Mouse (Mus musculus): ENCODE measurements around the gene Rcsd1. TPM values are rescaled to one million over a fixed set of nuclear protein-coding genes. Genes with fewer than 3 reads are reported as not detected.

Rcsd1 gene
- polyA plus RNA-seq, 1 experiment from 2014 or later: 13.9 TPM

DNA sequence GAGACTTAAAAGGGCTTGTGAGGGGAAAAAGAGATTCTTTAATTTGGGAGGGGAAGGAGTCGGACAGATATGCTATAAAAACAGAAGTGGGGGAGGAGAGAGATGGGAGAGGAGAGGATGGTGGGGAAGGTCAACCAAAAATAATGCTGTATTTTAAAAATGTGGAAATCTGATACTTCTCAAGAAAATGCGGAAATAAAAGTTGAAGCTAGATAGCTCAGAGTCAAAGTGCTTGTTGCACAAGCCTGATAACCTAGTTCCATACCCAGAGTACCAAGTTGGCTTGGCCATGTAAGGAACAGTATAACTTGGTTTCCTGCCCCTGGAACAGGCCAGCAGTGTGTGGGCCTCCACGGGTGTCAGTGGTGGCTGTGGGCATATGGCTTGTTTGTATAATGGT lies 94.8 kb downstream of the Rcsd1 start:
- H3K9ac ChIP-seq: no peak overlapping the region
- no peak overlapping the region for H3K4me2 ChIP-seq
- H3K4me3 ChIP-seq: no peak overlapping the region
- H3K9me3 ChIP-seq: peaks cover 11% of the 10 kb centered on the region
- H3K36me3 ChIP-seq: peaks cover 24% of the 10 kb centered on the region
- whole genome bisulfite sequencing: 93% methylated on average over 3 of the region's 3 CpGs
- H3K27me3 ChIP-seq: no peaks in the 10 kb centered on the region
- peaks cover 31% of the 10 kb centered on the region for H3K4me1 ChIP-seq
- ATAC-seq (ENCODE audit: insufficient number of reproducible peaks, insufficient read depth, low FRiP score, low TSS enrichment, low read depth): no peak
- H3K27ac ChIP-seq: no peak overlapping the region

DNA sequence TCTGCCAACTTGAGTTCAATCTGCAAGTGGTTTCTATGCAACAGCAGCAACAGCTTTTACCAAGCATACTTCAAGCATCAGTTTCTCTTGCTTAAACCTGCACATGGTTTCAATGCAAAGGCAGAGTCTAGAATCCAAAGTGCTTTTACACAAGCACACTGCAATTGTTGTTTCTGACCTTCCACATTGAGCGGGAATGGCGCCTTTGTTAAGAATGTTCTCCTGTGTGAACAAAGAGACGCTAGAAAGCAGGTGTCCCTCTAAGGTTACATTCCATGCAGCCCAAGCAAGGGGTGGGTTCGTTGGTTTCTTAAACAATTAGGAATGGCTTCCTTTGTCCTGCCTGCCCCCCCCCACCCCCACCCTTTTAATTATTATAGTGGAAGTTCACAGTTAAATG lies 95.6 kb downstream of the Rcsd1 start:
- no peak for ATAC-seq (ENCODE audit: insufficient number of reproducible peaks, insufficient read depth, low FRiP score, low TSS enrichment, low read depth)
- Histone ChIP-seq H3K27ac (no peak overlapping the region), H3K4me3 (no peak overlapping the region), H3K36me3 (peaks cover 24% of the 10 kb centered on the region), H3K4me2 (no peak overlapping the region), H3K4me1 (peaks cover 36% of the 10 kb centered on the region), H3K9me3 (peaks cover 11% of the 10 kb centered on the region), H3K27me3 (no peaks in the 10 kb centered on the region), H3K9ac (no peak overlapping the region)
- 77% methylated on average over 4 of the region's 4 CpGs for WGBS

DNA sequence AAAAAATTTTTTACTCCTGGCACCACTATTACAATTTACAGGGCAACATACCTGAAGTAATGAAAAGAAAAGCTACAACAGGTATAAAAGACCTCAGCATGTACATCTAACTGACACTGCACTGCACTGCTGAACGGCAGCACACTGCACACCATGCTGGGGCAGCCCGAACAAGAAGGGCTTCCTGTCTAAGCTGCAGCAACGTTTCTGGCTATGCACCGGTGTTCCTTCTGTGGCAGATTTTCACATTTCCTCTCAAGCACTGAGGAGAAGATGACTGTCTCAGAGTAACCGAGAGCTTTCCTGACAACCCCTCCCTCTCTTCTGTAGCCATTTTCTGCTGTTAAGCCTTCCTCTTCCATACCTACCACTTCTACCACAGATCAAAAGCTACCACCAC lies 96.8 kb downstream of the Rcsd1 start:
- Histone ChIP-seq H3K4me3 (no peak overlapping the region), H3K4me1 (peaks cover 31% of the 10 kb centered on the region), H3K27me3 (no peaks in the 10 kb centered on the region), H3K9me3 (peaks cover 11% of the 10 kb centered on the region), H3K4me2 (no peak overlapping the region), H3K27ac (no peak overlapping the region), H3K36me3 (peaks cover 32% of the 10 kb centered on the region), H3K9ac (no peak overlapping the region)
- no peak for ATAC-seq (ENCODE audit: insufficient number of reproducible peaks, insufficient read depth, low FRiP score, low TSS enrichment, low read depth)
- 51% methylated on average over 5 of the region's 5 CpGs for WGBS

DNA sequence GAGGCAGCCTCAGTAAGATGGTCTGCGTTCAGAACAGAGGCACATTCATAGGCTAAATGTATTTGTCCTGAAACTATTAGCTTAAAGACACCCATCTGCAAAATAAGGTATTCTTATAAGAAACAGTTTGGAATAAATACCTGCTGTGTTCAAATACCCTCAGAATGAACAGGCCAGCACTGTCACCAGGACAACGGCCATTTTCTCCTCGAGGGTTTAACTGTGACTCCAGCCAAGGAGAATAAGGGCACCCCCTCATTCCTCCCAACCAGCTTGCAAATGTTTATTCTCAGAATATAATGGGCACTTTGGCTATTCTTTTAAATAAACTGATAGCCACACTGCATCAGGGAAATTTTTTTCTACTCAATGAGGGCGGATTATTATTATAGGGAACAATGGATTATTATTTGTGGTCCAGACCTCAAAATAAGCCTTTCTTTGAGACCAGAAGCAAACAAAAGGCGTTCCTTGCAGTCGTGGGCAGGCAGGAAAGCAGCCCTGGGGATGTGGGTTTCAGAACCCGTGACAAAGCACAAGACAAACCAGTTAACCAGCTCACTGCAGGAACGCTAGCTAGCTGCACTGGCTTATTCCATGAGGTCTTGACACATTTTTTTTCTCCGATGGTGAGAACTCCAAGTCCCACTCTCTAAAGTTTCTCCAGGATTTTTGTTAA lies 99.1 kb downstream of the Rcsd1 start:
- Histone ChIP-seq H3K27me3 (no peaks in the 10 kb centered on the region), H3K4me1 (peaks cover 19% of the 10 kb centered on the region), H3K4me2 (no peak overlapping the region), H3K27ac (peak overlapping the region; percentile 41), H3K9ac (no peak overlapping the region), H3K9me3 (peaks cover 6% of the 10 kb centered on the region), H3K4me3 (no peak overlapping the region), H3K36me3 (peaks cover 40% of the 10 kb centered on the region)
- no peak for ATAC-seq (ENCODE audit: insufficient number of reproducible peaks, insufficient read depth, low FRiP score, low TSS enrichment, low read depth)
- WGBS: 29% methylated on average over 9 of the region's 9 CpGs

DNA sequence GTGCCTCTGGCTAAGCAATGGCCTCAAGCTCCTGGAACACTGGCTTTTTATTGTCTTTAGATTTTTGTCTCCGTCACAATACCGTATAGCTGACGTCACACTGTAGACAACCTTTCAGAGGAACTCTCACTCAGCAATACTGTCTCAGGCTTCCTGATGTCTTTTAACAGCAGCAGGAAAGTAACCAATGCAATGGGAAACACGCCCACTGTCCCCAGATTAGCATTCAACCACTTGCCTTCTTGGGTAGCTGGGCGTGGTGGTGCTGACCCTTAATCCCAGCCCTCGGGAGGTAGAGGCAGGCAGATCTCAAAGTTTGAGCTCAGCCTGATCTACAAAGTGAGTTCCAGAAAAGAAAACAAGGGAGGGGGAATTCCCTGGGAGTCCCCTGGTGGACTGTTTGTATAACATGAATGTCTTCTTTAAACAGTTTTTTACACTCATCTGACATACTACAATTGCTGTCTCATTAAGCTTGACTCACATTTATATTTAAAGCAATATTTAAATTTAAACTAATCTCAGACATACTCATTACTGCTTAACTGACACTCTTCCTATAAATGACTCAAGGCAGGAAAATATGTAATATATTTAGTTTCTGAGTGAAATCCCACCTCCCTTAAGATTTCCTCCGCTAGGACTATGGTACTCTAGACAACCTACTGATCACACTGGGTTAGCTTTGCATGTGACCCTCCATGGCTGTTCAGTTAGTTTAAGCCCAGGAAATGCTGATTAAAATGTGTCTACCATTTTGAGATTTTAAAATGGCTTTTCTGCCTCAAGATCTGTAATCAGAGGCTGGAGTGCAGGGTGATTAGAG lies 99.8 kb downstream of the Rcsd1 start:
- Histone ChIP-seq H3K4me3 (no peak overlapping the region), H3K9me3 (no peaks in the 10 kb centered on the region), H3K27ac (peak overlapping the region; percentile 41; the same call in 1 of the 2 replicates), H3K9ac (no peak overlapping the region), H3K4me1 (peaks cover 19% of the 10 kb centered on the region), H3K27me3 (no peaks in the 10 kb centered on the region), H3K36me3 (peaks cover 40% of the 10 kb centered on the region), H3K4me2 (no peak overlapping the region)
- ATAC-seq (ENCODE audit: insufficient number of reproducible peaks, insufficient read depth, low FRiP score, low TSS enrichment, low read depth): no peak
- 44% methylated on average over 7 of the region's 7 CpGs for WGBS

DNA sequence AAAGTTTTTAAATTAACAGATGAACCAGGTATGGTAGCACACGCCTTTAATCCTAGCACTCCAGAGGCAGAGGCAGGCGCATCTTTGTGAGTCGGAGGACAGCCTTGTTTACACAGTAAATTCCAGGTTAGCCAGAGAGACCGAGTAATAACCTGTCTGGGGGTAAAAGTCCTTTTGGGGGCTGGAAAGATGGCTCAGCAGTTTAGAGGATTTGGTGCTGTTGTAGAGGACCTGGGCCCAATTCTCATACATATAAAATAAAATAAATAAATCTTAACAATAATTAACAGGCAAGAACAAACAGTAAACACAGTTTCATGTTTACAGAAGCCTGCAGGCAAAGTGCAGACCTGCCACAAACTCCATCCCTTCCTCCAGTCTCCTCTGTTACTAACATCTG lies 100.7 kb downstream of the Rcsd1 start:
- ATAC-seq (ENCODE audit: insufficient number of reproducible peaks, insufficient read depth, low FRiP score, low TSS enrichment, low read depth): no peak
- H3K9me3 ChIP-seq: no peaks in the 10 kb centered on the region
- H3K4me1 ChIP-seq: peaks cover 19% of the 10 kb centered on the region
- H3K36me3 ChIP-seq: peaks cover 43% of the 10 kb centered on the region
- 73% methylated on average over 4 of the region's 4 CpGs for WGBS
- H3K9ac ChIP-seq: no peak overlapping the region
- H3K27me3 ChIP-seq: no peaks in the 10 kb centered on the region
- H3K4me3 ChIP-seq: no peak overlapping the region
- H3K4me2 ChIP-seq: no peak overlapping the region
- H3K27ac ChIP-seq: no peak overlapping the region

DNA sequence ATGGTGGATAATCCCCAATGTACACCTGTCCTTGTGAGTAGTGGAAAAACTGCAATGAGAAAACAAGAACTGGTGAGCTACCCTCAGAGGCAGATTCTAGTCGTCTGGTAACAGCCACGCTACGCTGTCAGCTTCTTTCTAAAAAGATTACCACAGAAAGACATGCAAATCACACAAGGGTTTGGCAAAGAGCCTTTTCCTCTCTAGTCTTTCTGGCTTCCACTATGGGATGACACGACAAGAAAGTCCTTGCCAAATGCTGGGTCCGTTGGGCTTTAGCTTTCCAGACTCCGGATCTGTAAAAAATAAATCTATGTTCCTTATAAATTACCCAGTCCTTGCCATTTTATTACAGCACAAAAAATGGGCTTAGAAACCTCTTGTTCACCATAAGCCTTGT lies 103.8 kb downstream of the Rcsd1 start:
- no peak overlapping the region for H3K4me3 ChIP-seq
- WGBS: 86% methylated on average over 6 of the region's 6 CpGs
- no peaks in the 10 kb centered on the region for H3K27me3 ChIP-seq
- H3K9ac ChIP-seq: no peak overlapping the region
- peaks cover 70% of the 10 kb centered on the region for H3K36me3 ChIP-seq
- peaks cover 12% of the 10 kb centered on the region for H3K4me1 ChIP-seq
- no peaks in the 10 kb centered on the region for H3K9me3 ChIP-seq
- no peak overlapping the region for H3K4me2 ChIP-seq
- ATAC-seq (ENCODE audit: insufficient number of reproducible peaks, insufficient read depth, low FRiP score, low TSS enrichment, low read depth): no peak
- H3K27ac ChIP-seq: no peak overlapping the region

DNA sequence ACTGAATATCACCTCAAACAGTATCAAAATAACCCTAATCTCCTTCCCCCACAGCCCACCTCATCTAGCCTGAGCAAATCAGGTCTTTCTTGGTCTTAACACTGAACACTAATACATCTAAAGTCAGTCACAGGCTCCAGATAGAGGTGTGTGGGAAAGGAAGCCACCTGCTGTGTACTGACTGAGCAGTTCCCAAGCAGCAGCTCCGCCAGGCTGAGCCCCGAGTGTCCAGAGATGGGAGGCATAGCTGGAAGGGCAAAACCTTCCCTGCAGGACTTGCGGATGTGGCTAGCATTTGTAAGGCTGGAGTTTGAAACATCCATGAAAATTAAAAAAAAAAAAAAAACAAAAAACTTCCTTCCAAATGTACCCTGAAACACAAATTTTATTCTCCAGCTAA lies 104.4 kb downstream of the Rcsd1 start:
- Histone ChIP-seq H3K9ac (no peak overlapping the region), H3K4me1 (peaks cover 7% of the 10 kb centered on the region), H3K36me3 (peaks cover 71% of the 10 kb centered on the region), H3K27me3 (no peaks in the 10 kb centered on the region), H3K9me3 (no peaks in the 10 kb centered on the region), H3K4me2 (no peak overlapping the region), H3K27ac (no peak overlapping the region), H3K4me3 (no peak overlapping the region)
- ATAC-seq (ENCODE audit: insufficient number of reproducible peaks, insufficient read depth, low FRiP score, low TSS enrichment, low read depth): no peak
- WGBS: 89% methylated on average over 3 of the region's 3 CpGs

DNA sequence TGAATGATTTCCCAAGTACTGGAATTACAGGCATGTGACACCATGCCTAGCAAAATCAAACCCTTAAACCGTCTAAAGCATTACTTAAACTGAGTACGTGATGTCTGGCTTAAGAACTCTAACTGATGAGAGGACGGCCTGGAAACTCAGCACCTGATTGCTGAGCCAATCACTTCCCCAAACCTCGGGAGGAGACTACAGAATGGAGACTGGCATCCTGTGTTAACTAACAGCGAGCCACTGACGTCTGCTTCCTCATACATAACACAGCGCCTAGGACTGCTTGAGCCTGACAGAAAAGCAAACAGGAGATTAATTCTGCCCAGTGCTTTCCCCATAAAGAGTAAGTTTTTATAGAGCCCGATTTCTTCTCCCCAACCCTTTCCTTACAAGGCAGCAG lies 105.4 kb downstream of the Rcsd1 start:
- Histone ChIP-seq H3K27me3 (no peaks in the 10 kb centered on the region), H3K4me3 (no peak overlapping the region), H3K9me3 (no peaks in the 10 kb centered on the region), H3K36me3 (peaks cover 74% of the 10 kb centered on the region), H3K4me1 (no peaks in the 10 kb centered on the region; the same call in none of the 2 replicates), H3K9ac (no peak overlapping the region), H3K27ac (no peak overlapping the region), H3K4me2 (no peak overlapping the region)
- ATAC-seq (ENCODE audit: insufficient number of reproducible peaks, insufficient read depth, low FRiP score, low TSS enrichment, low read depth): no peak
- 89% methylated on average over 8 of the region's 8 CpGs for WGBS

DNA sequence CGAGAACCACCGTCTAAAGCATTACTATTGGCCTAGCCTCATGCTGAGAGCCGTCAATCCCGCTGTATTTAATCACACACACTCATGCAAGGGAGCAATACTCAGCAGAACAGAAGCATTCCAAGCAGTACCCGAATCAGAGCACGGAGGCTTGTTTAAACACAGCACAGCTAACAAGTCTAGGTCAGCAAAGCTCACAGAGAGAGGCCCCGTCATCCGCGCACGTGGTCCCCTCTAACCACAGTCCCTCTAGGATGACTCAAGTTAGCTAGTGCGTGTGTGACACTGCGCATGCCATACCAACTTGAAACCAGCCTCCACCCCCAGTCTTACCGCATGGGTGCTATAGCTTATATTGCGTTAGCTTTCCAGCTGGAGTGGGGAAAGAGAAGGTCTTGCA lies 106.3 kb downstream of the Rcsd1 start:
- Histone ChIP-seq H3K4me3 (no peak overlapping the region), H3K4me2 (no peak overlapping the region), H3K4me1 (no peaks in the 10 kb centered on the region), H3K36me3 (peaks cover 82% of the 10 kb centered on the region), H3K9me3 (no peaks in the 10 kb centered on the region), H3K27me3 (no peaks in the 10 kb centered on the region), H3K9ac (no peak overlapping the region), H3K27ac (no peak overlapping the region)
- no peak for ATAC-seq (ENCODE audit: insufficient number of reproducible peaks, insufficient read depth, low FRiP score, low TSS enrichment, low read depth)
- 92% methylated on average over 14 of the region's 14 CpGs for WGBS

DNA sequence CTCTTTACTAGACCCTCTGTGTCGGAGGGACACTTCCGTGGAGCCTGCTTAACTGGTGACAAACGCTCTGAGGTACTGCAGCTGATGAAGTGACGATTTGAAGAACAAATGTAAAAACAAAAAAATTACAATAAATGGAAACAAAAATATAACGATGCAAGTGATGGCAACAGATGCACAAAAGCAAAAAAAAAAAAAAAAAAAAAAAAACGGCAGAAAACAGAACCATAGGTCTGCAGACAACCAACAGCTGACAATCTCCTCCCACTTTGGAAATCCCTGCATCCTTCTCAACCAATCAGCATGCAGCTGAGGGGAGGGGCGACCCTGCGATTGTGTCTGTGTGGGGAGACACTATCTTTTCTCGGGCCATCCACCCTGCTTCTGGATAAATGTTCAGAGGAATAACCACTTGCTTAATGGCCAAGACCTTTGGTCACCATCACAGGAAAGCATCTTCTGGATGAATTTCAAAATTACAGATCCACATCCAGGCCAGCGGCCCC lies 107.7 kb downstream of the Rcsd1 start:
- Histone ChIP-seq H3K27me3 (no peaks in the 10 kb centered on the region), H3K27ac (no peak overlapping the region), H3K36me3 (peaks cover 78% of the 10 kb centered on the region), H3K9ac (no peak overlapping the region), H3K4me1 (no peaks in the 10 kb centered on the region), H3K4me2 (no peak overlapping the region), H3K4me3 (no peak overlapping the region), H3K9me3 (no peaks in the 10 kb centered on the region)
- ATAC-seq (ENCODE audit: insufficient number of reproducible peaks, insufficient read depth, low FRiP score, low TSS enrichment, low read depth): no peak
- 84% methylated on average over 10 of the region's 10 CpGs for WGBS
